Mouse (Mus musculus) heart, postnatal 0 days (tissue): ENCODE measurements at regions not wholly inside any gene's neighbourhood (a gene's known extent, or its start where the extent isn't known, plus 50 kb on each side); places are given as distances from the start of the nearest gene placed in this dataset.

ENCODE experiments used
- CTCF ChIP-seq: IDR thresholded peaks from 2 replicates; pipeline ENCODE4 v1.5.1; 2016; ENCODE audit warnings: antibody characterized with exemption, control low read depth, low read depth
- EP300 ChIP-seq: IDR thresholded peaks from 2 replicates; pipeline ENCODE4 v1.6.1; 2016; ENCODE audit warnings: antibody characterized with exemption, low read depth

- TF ChIP-seq CTCF (no peak), EP300 (no peak)
Measured at GRCm38 (mm10) chr8:44093491-44093890, 383.6 kb upstream of the Adam34 start.
